Mouse (Mus musculus) monocyte, adult 2 months (primary cell): ENCODE results near the gene Slc47a2.
"Not testable (repeated sequence)": the region's sequence is repeated elsewhere in the genome, so short reads cannot be mapped to it uniquely, and the experiment has no call there.

Experiments
- DNase-seq, 2 experiments: peaks; one replicate each; pipeline ENCODE4 v3.0.0; 2022; ENCODE audit warnings: low spot score in 2 of 2, low read depth in 1 of 2

The Slc47a2 gene

GRCm38 (mm10) chr11:61341971-61342370, 689 bp downstream of the Slc47a2 start:
- no peak for DNase-seq

DNA sequence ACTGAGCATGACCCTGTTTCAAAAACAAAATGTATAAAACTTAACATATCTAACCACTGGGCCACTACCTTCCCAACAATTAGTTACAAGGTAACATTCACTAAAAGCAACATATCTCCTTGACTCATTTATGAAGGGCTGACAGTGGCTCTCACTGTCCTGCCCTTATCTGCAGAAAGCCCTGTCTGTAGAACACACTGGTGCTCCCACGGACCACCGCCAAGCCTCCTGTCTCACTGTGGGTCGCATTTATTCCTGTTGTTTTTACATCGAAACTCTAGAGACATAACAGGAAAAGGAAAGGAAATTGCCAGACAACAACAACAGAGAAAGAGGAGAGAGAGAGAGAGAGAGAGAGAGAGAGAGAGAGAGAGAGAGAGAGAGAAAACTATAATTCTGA, 1.4 kb downstream of the Slc47a2 start:
- no peak for DNase-seq

GRCm38 (mm10) chr11:61340374-61340773, 2.3 kb downstream of the Slc47a2 start:
- DNase-seq, result no peak

GRCm38 (mm10) chr11:61337586-61337985, 5.1 kb downstream of the Slc47a2 start:
- DNase-seq, result no peak

DNA sequence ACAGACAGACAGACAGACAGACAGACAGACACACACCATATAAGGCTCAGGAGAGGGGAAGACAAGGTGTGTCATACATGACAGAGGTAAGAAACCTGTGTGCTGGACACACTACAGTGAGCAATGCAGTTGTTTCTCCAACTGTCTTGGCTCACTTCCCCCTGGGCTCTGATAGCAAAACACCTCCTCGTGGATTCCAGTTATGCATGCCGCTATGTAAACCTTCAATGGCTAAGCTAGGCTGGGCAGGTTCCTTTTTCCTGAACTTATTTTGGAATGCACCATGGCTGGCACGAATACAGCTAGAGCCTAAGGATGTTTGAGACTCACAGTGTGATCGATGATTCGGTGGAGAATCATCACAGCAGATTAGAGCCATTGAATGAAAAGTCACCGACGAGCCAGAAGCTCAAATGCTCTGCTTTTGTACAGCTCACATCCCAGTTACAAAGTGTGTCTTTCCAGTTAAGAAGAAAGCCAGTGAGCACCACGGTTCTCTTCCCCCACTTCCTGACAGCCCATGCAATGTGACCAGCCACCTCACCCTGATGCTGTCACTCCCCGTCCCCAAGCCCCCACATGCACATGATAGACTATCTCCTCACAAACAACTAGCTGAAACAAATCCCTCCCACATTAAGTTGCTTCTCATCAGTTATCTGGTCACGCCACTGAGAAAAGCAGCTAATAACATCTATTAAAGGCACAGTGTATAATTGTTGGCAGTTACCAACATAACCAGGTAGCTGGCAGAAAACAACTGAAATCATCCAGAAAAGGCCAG, 21.6 kb downstream of the Slc47a2 start:
- DNase-seq, result no peak

- no peak for DNase-seq
These were observed 22.6 kb downstream of the Slc47a2 start for GRCm38 (mm10) chr11:61319923-61320567.

- DNase-seq, result no peak
These were observed 23.3 kb downstream of the Slc47a2 start for GRCm38 (mm10) chr11:61319233-61319922.

GRCm38 (mm10) chr11:61316864-61317263, 25.8 kb downstream of the Slc47a2 start:
- DNase-seq, result no peak

DNA sequence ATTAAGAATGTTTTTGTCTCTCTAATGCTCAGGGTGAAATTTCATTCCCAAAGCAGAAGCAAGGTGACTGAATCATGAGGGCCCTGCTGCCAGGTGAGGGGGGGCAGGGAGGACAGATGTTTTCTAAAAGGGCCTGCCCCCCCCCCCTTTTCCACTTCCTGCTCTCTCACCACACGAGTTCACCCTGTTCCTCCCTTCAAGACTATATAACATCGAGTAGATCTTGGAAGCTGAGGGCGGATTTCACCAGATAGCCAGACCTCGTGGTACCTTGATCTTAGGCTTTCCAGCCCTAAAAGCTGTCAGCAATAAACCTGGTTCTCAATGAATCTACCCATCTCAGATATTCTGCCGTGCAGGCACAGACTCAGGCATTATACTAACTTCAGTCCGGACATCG, 32.3 kb downstream of the Slc47a2 start:
- no peak for DNase-seq

GRCm38 (mm10) chr11:61309831-61310230, 32.8 kb downstream of the Slc47a2 start:
- no peak for DNase-seq

DNA sequence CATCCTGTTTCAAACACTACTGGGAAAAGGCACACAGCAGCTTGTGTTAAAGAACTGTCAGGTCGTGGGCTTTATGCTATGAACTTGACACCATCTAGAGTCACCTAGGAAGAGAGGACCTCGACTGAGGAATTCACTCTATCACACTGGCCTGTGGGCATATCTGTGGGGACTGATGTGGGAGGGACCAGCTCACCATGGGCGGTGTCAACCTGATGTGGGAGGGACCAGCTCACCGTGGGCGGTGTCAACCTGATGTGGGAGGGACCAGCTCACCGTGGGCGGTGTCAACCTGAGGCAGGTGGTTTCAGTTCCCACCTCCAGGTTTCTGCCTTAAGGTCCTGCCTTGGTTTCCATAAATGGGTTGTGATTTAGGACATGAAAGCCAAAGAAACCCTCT, 34.9 kb downstream of the Slc47a2 start:
- DNase-seq, result no peak

- peak; percentile 7 to 11 for DNase-seq
These were observed 37.3 kb downstream of the Slc47a2 start for GRCm38 (mm10) chr11:61305377-61305776.

DNA sequence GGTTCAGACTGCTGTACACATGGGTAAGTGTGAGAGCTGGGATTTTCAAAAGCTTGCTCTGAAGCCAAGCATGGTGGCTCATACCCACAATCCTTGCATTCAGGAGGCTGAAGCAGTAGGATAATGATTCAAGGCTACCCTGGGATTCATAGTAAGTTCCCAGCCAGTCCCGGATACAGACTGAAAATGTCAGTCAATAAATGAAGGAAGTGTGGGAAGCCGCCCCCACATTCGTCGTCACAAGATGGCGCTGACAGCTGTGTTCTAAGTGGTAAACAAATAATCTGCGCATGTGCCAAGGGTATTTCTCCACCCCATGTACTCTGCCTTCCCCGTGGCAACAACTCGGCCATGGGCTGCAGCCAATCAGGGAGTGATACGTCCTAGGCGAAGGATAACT, 38.1 kb downstream of the Slc47a2 start:
- DNase-seq, result not testable (repeated sequence)

- no peak for DNase-seq
These were observed 41.8 kb downstream of the Slc47a2 start for GRCm38 (mm10) chr11:61300716-61301392.

- no peak for DNase-seq
These were observed 42.5 kb downstream of the Slc47a2 start for GRCm38 (mm10) chr11:61300205-61300604.

DNA sequence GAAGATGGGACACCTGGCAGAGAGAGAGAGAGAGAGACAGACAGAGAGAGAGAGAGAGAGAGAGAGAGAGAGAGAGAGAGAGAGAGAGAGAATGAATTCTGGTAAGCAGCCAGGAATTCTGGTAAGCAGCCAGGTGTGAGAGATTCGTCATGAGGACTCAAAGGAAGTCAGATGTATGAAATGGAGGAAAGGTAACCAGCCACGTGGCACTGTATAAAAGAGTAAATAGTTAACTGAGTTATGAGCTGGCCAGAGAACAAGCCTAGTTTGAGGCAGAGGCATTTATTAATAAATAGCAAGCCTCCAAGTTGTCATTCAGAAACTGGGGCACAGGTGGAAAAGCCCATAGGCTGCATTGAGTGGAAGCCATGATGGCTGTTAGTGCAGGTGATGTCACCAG, 44.8 kb downstream of the Slc47a2 start:
- DNase-seq, result no peak

DNA sequence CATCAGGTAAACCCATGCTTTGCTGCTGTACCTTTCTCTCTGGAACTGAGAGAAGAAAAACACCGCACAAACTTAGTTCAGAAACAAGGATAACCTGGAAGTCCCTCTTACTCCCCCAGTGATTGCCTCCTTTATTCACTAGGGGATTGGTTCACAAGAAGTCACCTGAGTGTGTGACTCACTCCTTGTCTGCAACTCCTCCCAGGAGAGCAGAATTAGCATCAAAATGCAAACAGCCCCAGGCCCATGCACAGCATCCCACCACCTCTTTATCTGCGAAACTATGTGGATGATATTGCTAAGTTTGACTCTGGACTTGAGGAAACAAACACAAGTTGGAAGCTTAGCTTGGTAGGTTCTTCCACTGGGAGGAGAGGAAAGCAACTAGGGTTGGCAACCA, 45.3 kb downstream of the Slc47a2 start:
- no peak for DNase-seq

- DNase-seq, result no peak
These were observed 46.1 kb downstream of the Slc47a2 start for GRCm38 (mm10) chr11:61296556-61296955.

GRCm38 (mm10) chr11:61295556-61295955, 47.1 kb downstream of the Slc47a2 start:
- no peak for DNase-seq

- no peak for DNase-seq
These were observed 48.2 kb downstream of the Slc47a2 start for GRCm38 (mm10) chr11:61294431-61294830.

- no peak for DNase-seq
These were observed 49.4 kb downstream of the Slc47a2 start for GRCm38 (mm10) chr11:61293251-61293650.

DNA sequence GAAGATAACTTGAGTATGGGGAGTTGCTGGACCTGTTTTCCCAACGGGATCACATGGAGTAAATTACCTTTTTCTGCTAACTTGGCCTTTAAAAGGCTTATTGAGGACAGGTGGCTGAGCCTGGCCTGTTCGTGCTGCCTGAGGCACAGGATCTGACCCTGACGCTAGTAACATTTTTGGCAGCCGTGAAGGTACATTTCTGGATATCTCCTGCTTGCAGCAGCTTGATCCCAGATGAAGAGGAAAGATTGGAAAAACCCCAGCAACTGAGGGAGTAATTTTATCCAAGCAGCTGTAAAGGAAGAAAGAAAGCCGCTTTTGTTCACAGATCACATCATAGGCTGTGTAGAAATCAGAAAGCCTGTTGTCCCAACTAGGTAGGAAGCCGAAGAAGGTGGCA, 58.3 kb downstream of the Slc47a2 start:
- DNase-seq, result no peak
